Mouse (Mus musculus) heart, embryonic 12.5 days (tissue): ENCODE measurements around the gene Pfn3. TPM values are rescaled to one million over a fixed set of nuclear protein-coding genes. Genes with fewer than 3 reads are reported as not detected.

Experiments
- microRNA-seq: library from miRNA; unstranded; fragments of <30 nt; microRNA quantifications from one replicate; pipeline ENCODE4, GENCODE M21; 2017
- polyA plus RNA-seq: library from polyadenylated mRNA; unstranded; fragments of >200 nt; fragmentation: Nextera tagmentation; extraction: Ambion mirVana; gene quantifications from 2 replicates; pipeline ENCODE4 v1.2.1, GENCODE M21; 2016

Gene Pfn3
- polyA plus RNA-seq, 1 experiment from 2014 or later: not detected

Small RNA genes within 50 kb of the gene (microRNA-seq; reads per million reads assigned to microRNA genes)
- not detected for gene Mir6943

Other genes with a start within 250 kb of the Pfn3 start
- 52.7 and 53.9 TPM in 2 replicates for gene Nsd1, start 205.4 kb downstream of the Pfn3 start, polyA plus RNA-seq
- 328 and 343 TPM in 2 replicates for gene Prelid1, start 94.7 kb downstream of the Pfn3 start, polyA plus RNA-seq
- 62.0 and 62.3 TPM in 2 replicates for gene Rab24, start 93.3 kb downstream of the Pfn3 start, polyA plus RNA-seq
- gene Mxd3, start 85.4 kb downstream of the Pfn3 start, polyA plus RNA-seq: 14.7 and 15.2 TPM in 2 replicates
- 105 and 106 TPM in 2 replicates for gene Lman2, start 52.4 kb downstream of the Pfn3 start, polyA plus RNA-seq
- gene Rgs14, start 45.5 kb downstream of the Pfn3 start, polyA plus RNA-seq: 0.42 and 0.52 TPM in 2 replicates
- not detected in 2 replicates for gene Slc34a1, start 17.0 kb downstream of the Pfn3 start, polyA plus RNA-seq
- gene F12, start 11.6 kb upstream of the Pfn3 start, polyA plus RNA-seq: 0.96 TPM in 1 of 2 replicates, not detected in the other
- 27.6 and 29.1 TPM in 2 replicates for gene Grk6, start 29.8 kb upstream of the Pfn3 start, polyA plus RNA-seq
- 0.41 TPM in 1 of 2 replicates, not detected in the other for gene Prr7, start 49.0 kb upstream of the Pfn3 start, polyA plus RNA-seq
- 101 TPM in 2 replicates for gene Dbn1, start 72.9 kb upstream of the Pfn3 start, polyA plus RNA-seq
- gene Pdlim7, start 98.4 kb upstream of the Pfn3 start, polyA plus RNA-seq: 427 and 428 TPM in 2 replicates
- 1.4 and 1.7 TPM in 2 replicates for gene Dok3, start 114.1 kb upstream of the Pfn3 start, polyA plus RNA-seq
- 30.8 and 34.8 TPM in 2 replicates for gene Ddx41, start 121.4 kb upstream of the Pfn3 start, polyA plus RNA-seq
- 24.3 and 24.4 TPM in 2 replicates for gene Fam193b, start 155.9 kb upstream of the Pfn3 start, polyA plus RNA-seq
- gene Tmed9, start 158.5 kb upstream of the Pfn3 start, polyA plus RNA-seq: 133 and 141 TPM in 2 replicates
- gene B4galt7, start 184.7 kb upstream of the Pfn3 start, polyA plus RNA-seq: 21.8 and 23.2 TPM in 2 replicates
- 34.7 and 35.8 TPM in 2 replicates for gene Caml, start 207.8 kb upstream of the Pfn3 start, polyA plus RNA-seq
- 25.4 and 27.0 TPM in 2 replicates for gene Ddx46, start 219.8 kb upstream of the Pfn3 start, polyA plus RNA-seq